Mouse (Mus musculus) thymus, postnatal 0 days (tissue): Measurements from ENCODE around the gene Hist1h2bp. TPM values are rescaled to one million over a fixed set of nuclear protein-coding genes. Genes with fewer than 3 reads are reported as not detected.
A peak's percentile ranks its signal among the peaks of the same experiment; 100 is the strongest.

Experiments
- DNase-seq: peaks from one replicate; pipeline ENCODE4 v3.0.0-alpha.2; 2015; ENCODE audit warnings: low spot score
- polyA plus RNA-seq: library from polyadenylated mRNA; unstranded; fragments of >200 nt; fragmentation: Nextera tagmentation; extraction: Ambion mirVana; gene quantifications from 2 replicates; pipeline ENCODE4 v1.2.1, GENCODE M21; 2015

Hist1h2bp gene
- polyA plus RNA-seq, result 3.4 and 3.5 TPM in 2 replicates

GRCm38 (mm10) chr13:21786899-21787629, at the start of gene Hist1h2bp, which contains the start of gene Hist1h2an:
Gene Hist1h2bp (plus strand): TSS chr13:21787461.
Gene Hist1h2an (minus strand): TSS chr13:21787218.
- DNase-seq, result peak; percentile 97

GRCm38 (mm10) chr13:21745006-21745405, 42.3 kb upstream of the Hist1h2bp start:
- DNase-seq, result no peak

- DNase-seq, result peak; percentile 58
These were observed 37.7 kb upstream of the Hist1h2bp start for GRCm38 (mm10) chr13:21749387-21750158.

- DNase-seq, result peak; percentile 95
These were observed 36.9 kb upstream of the Hist1h2bp start, which contains the start of gene Hist1h4k for GRCm38 (mm10) chr13:21750159-21751017. Gene Hist1h4k (minus strand): TSS chr13:21750505.

GRCm38 (mm10) chr13:21751417-21751816, 35.8 kb upstream of the Hist1h2bp start:
- no peak for DNase-seq

GRCm38 (mm10) chr13:21751827-21752226, 35.4 kb upstream of the Hist1h2bp start:
- peak; percentile 25 for DNase-seq

- DNase-seq, result peak; percentile 42
These were observed 34.9 kb upstream of the Hist1h2bp start for GRCm38 (mm10) chr13:21752356-21752755.

GRCm38 (mm10) chr13:21753051-21753523, 34.2 kb upstream of the Hist1h2bp start:
- DNase-seq, result peak; percentile 66

GRCm38 (mm10) chr13:21753524-21754285, 33.6 kb upstream of the Hist1h2bp start, which contains the start of the genes Hist1h2ak and Hist1h2bn:
Gene Hist1h2ak (minus strand): TSS chr13:21753827.
Gene Hist1h2bn (plus strand): TSS chr13:21754123.
- peak; percentile 95 for DNase-seq

- peak; percentile 60 for DNase-seq
These were observed 32.8 kb upstream of the Hist1h2bp start for GRCm38 (mm10) chr13:21754294-21755001.

GRCm38 (mm10) chr13:21755707-21756106, 31.6 kb upstream of the Hist1h2bp start:
- no peak for DNase-seq

- DNase-seq, result peak; percentile 91
These were observed 8.2 kb upstream of the Hist1h2bp start for GRCm38 (mm10) chr13:21778814-21779766.

- peak; percentile 88 for DNase-seq
These were observed 7.2 kb upstream of the Hist1h2bp start, which contains the start of gene Hist1h1b for GRCm38 (mm10) chr13:21779767-21780731. Gene Hist1h1b (minus strand): TSS chr13:21780625.

GRCm38 (mm10) chr13:21781021-21781555, 6.2 kb upstream of the Hist1h2bp start:
- DNase-seq, result peak; percentile 5

- DNase-seq, result no peak
These were observed 5.6 kb upstream of the Hist1h2bp start for GRCm38 (mm10) chr13:21781639-21782038.

GRCm38 (mm10) chr13:21782361-21783254, 4.7 kb upstream of the Hist1h2bp start:
- DNase-seq, result peak; percentile 66
